Mouse (Mus musculus) frontal cortex, adult 2 months (tissue): ENCODE measurements around the gene Mccc1. TPM values are rescaled to one million over a fixed set of nuclear protein-coding genes. Genes with fewer than 3 reads are reported as not detected.

ENCODE experiments used
- DNase-seq, 2 experiments: peaks; one replicate each; pipeline ENCODE4 v3.0.0; 2022; ENCODE audit warnings: low spot score in 1 of 2; ENCODE audit errors: extremely low spot score in 1 of 2
- polyA plus RNA-seq: library from polyadenylated mRNA; depleted of rRNA; stranded (reverse); fragments of >200 nt; gene quantifications from 2 replicates; pipeline ENCODE4 v1.2.3, GENCODE M21; 2012; rRNA removed

The Mccc1 gene
- polyA plus RNA-seq, result 27.9 and 32.3 TPM in 2 replicates

GRCm38 (mm10) chr3:36000275-36001239, at the start of gene Mccc1:
Gene Mccc1, minus strand, starts transcription at chr3:36000678.
- peak; percentile 94 to 98 for DNase-seq

GRCm38 (mm10) chr3:36049106-36049505, 48.6 kb upstream of the Mccc1 start:
- no peak for DNase-seq

GRCm38 (mm10) chr3:36045086-36045485, 44.6 kb upstream of the Mccc1 start:
- no peak for DNase-seq

- no peak for DNase-seq
Measured at GRCm38 (mm10) chr3:36044520-36044919, 44.0 kb upstream of the Mccc1 start.

GRCm38 (mm10) chr3:36031740-36032510, 31.4 kb upstream of the Mccc1 start:
- DNase-seq, result no peak

- no peak for DNase-seq
Measured at GRCm38 (mm10) chr3:36029993-36030392, 29.5 kb upstream of the Mccc1 start.

- no peak for DNase-seq
Measured at GRCm38 (mm10) chr3:36025732-36026131, 25.3 kb upstream of the Mccc1 start.

- no peak for DNase-seq
Measured at GRCm38 (mm10) chr3:36011239-36011638, 10.8 kb upstream of the Mccc1 start.

GRCm38 (mm10) chr3:36008411-36009154, 8.1 kb upstream of the Mccc1 start:
- no peak for DNase-seq

- DNase-seq, result no peak
Measured at GRCm38 (mm10) chr3:36004028-36004895, 3.8 kb upstream of the Mccc1 start.

- no peak for DNase-seq
Measured at GRCm38 (mm10) chr3:35994552-35995531, 5.6 kb downstream of the Mccc1 start.

- no peak for DNase-seq
Measured at GRCm38 (mm10) chr3:35990715-35991114, 9.8 kb downstream of the Mccc1 start.

- DNase-seq, result no peak
Measured at GRCm38 (mm10) chr3:35988031-35988430, 12.4 kb downstream of the Mccc1 start.

GRCm38 (mm10) chr3:35986266-35986665, 14.2 kb downstream of the Mccc1 start:
- no peak for DNase-seq

GRCm38 (mm10) chr3:35973551-35973950, 26.9 kb downstream of the Mccc1 start:
- peak in 1 of 2 experiments; percentile 45 for DNase-seq

- DNase-seq, result peak in 1 of 2 experiments; percentile 55
Measured at GRCm38 (mm10) chr3:35972985-35973384, 27.5 kb downstream of the Mccc1 start.

GRCm38 (mm10) chr3:35971149-35971548, 29.3 kb downstream of the Mccc1 start:
- peak in 1 of 2 experiments; percentile 27 for DNase-seq

- no peak for DNase-seq
Measured at GRCm38 (mm10) chr3:35970441-35970840, 30.0 kb downstream of the Mccc1 start.
